Mouse (Mus musculus): ENCODE measurements around the gene Gjb5.

The Gjb5 gene

GRCm38 (mm10) chr4:127306915-127307314 is 51.1 kb downstream of the Gjb5 start:
- DNase-seq (ENCODE audit: low read depth): no peak
